Mouse (Mus musculus) right cerebral cortex, adult 18-20 months (tissue): Measurements from ENCODE around the gene Igf2bp2.

Experiments
- DNase-seq: peaks from one replicate; pipeline ENCODE4 v3.0.0; 2022; ENCODE audit warnings: mixed read lengths

Gene Igf2bp2

DNA sequence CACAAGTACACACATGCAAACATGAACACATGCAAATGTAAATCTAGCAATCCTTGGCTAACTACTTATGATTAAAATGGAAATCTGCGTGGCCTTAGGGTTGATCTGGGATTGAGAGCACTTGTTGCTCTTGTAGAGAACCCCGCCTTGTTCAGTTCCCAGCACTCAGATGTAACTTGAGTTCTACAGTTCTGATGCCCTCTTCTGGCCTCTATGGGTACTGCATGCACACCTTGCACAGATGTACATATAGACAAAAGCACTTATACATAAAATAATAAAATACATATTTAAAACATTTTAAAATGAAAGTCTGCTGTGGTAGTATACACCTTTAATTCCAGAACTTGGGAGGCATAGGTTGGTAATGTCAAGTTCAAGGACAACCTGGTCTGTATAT, 141.0 kb downstream of the Igf2bp2 start:
- DNase-seq: no peak

DNA sequence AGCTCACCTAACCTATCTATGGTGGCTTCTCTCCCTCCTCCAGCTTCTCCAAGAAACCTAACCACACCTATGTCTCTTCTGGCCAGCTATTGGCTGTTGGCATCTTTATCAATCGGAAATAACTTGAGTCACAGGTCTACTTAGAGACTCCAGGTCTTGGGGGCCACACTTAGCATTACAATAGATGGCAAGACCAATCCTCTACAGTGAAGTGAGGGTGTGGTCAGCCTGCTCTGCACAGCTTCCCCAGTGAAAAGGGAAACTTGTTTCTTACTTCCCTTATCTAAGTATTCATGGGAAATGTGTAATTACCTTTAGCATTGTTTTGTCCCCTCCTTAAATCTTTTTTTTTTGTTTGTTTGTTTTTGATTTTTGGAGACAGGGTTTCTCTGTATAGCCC, 147.5 kb downstream of the Igf2bp2 start:
- DNase-seq: no peak

DNA sequence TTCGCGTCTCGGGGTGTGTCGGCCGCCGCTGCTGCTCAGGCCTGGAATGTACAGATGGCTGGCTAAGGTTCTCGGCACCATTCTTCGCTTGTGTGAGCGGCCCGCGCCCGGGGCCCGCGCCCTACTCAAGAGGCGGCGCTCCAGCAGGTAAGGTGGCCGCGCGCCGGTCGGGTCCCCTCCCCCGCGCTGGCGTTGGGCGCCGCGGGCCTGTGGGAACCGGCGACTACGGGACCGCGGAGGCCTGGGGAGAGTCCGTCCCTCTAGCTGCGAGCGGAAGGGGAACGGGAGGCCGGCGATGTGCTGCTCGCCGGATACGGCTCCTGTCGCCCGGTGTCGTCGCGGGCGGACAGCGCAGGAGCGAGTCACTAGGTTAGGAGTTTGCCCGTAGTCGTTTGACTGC, 153.5 kb downstream of the Igf2bp2 start:
- no peak for DNase-seq

DNA sequence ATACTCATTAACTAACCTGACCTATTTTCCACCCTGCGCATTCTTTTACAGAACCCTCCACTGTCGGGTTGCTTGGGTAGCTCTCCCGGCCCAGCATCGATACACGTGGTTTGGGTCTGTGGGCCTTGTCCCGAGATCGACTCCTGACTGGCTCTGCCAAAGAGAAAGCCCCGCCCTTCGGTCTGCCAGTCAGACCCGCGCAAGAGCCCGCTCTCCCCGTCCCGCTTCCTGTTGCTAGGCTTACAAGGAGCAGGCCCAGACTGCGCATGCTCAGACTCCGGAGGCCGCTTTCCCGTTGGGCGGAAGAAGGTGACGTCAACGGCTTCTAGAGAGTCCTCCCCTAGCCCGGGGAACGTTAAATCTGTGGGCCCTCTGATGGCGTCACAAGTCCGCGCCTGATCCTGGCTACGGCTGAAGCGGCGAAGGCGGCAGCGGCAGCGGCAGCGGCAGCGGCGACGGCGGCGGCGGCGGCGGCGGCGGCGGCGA, 154.0 kb downstream of the Igf2bp2 start, which contains the start of gene Senp2:
Senp2 (plus strand) TSS at position 386 of the 486 bp plus-strand sequence.
- peak; percentile 100 for DNase-seq
